Mouse (Mus musculus) ES-Bruce4 (cell line): ENCODE data around the gene Grid2ip.

Experiments
- CTCF ChIP-seq: IDR thresholded peaks from one replicate; pipeline ENCODE4 v1.8.1; 2011; ENCODE audit warnings: low read depth, low read length
- POLR2A ChIP-seq: IDR thresholded peaks from one replicate; pipeline ENCODE4 v1.8.1; 2011; ENCODE audit warnings: low read length; ENCODE audit not compliant: insufficient read depth

GRCm38 (mm10) chr5:143328690-143329495, 28.2 kb upstream of the Grid2ip start, which contains the start of gene Zdhhc4:
- TF ChIP-seq CTCF (no peak), POLR2A (peak; percentile 12)
